Mouse (Mus musculus) fat pad, adult 2 months (tissue): Measurements from ENCODE around the gene Irgq.

ENCODE experiments used
- DNase-seq: peaks from one replicate; pipeline ENCODE4 v3.0.0-alpha.2; 2011; ENCODE audit warnings: low read depth, low spot score; ENCODE audit errors: extremely low read depth

The Irgq gene

DNA sequence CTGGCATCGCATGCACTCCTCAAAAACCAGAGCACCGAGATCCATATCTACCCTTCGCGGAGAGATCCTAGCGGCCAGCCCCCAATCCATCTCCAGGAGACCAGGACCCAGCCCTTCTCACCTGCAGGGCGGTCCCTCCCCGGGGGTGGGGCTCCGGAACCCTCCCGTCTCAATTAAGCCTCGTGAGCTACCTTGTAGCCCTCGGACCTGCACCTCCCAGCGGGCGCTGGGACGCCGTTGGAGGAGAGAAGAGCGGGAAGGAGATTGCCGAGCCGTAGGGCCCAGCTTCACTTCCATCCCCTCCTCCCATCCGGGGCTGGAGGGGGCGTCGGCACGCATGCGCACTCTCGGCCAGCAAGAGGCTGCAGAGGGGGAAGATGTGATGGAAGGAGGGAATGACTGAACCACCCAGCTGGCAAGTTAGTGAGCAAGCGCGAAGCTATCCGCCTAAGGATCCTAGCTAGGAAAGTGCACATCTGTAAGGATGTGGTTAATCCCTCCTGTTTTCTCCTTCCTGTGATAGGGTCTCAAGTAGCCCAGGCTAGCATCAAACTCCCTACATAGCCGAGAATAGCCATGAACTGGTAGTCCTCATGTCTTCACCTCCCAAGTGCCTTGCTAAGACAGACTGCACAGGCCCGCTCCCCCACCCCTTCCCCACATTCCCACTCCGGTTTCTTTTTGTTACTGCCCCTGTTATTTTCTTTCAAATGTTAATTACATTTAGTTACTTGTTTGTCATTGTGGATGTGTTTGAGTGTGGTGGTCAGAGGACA lies 57.0 kb downstream of the Irgq start, which contains the start of the genes Ethe1 and Zfp575:
Gene Ethe1 (plus strand): TSS at position 214 of the 776 bp plus-strand sequence.
Gene Zfp575 (minus strand): TSS at position 312 of the 776 bp plus-strand sequence.
- DNase-seq, result no peak
